Mouse (Mus musculus): ENCODE data around the gene Slc9a6.

The Slc9a6 gene

GRCm38 (mm10) chrX:56609623-56610317 is at the start of gene Slc9a6:
TSS of gene Slc9a6 (plus strand) at chrX:56609757.
- DNase-seq (ENCODE audit: low spot score): peak; percentile 82

GRCm38 (mm10) chrX:56572465-56572864 is 37.1 kb upstream of the Slc9a6 start:
- peak; percentile 43 for DNase-seq (ENCODE audit: low spot score)

DNA sequence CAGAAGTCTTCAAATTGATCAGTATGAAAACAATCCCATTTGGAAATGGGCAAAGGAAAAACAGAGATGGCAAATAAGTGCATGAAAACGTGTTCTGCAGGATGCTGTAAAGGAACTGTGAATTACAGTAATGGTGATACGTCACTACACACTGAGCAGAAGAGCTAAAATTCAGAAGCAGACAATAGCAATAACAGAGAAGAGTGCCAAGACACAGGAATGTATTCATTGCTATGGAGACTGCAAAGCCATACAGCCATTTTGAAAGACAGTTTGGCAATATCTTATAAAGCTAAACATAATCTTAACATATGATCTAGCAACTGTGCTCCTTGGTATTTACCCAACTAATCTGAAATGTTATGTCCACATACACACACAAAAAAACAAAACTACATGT is 31.4 kb upstream of the Slc9a6 start:
- no peak for DNase-seq (ENCODE audit: low spot score)

- peak; percentile 44 for DNase-seq (ENCODE audit: low spot score)
These were observed 12.2 kb upstream of the Slc9a6 start for GRCm38 (mm10) chrX:56597219-56597886.

DNA sequence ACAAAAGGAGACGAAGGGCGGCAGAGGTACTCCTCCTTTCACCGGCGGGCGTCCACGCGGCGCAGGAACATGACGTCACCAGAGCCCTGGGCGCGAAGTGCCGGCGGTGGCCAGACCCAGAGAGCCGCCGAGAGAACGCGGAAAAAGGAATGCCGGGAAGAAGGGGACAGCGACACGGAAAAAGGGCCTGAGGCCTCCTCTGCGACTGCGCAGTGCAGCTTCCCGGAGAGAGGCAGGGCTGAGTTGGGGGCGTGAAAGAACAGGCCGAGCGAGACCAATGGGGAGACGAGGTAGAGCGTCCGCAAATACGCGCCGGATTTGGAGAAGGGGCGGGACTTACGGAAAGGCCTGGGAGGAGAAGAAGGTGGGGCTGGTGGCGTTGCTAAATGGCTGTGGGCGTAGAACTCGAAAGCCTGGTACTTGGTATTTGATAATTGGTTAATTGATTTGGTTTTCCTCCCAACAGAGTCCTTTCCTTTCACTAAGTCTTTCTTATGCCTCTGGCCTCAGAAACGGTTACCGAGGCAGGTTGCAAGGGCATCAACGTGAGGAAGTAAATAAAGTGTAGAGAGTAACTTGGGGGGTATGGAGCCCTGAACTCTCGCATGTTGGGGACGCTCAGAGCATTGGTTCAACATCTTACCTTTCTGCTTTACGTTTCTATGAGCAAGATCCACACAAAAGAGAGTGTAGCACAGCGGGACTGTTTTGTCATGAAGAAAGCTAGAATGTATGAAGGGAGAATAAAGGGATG is 11.5 kb upstream of the Slc9a6 start, which contains the start of gene Mmgt1:
Gene Mmgt1 (minus strand): TSS at position 183 of the 754 bp plus-strand sequence.
- DNase-seq (ENCODE audit: low spot score): peak; percentile 89

GRCm38 (mm10) chrX:56606536-56606935 is 3.0 kb upstream of the Slc9a6 start:
- DNase-seq (ENCODE audit: low spot score): no peak

- DNase-seq (ENCODE audit: low spot score): no peak
These were observed 2.4 kb upstream of the Slc9a6 start for GRCm38 (mm10) chrX:56607032-56607710.

GRCm38 (mm10) chrX:56609285-56609622 is 303 bp upstream of the Slc9a6 start:
- DNase-seq (ENCODE audit: low spot score): no peak

DNA sequence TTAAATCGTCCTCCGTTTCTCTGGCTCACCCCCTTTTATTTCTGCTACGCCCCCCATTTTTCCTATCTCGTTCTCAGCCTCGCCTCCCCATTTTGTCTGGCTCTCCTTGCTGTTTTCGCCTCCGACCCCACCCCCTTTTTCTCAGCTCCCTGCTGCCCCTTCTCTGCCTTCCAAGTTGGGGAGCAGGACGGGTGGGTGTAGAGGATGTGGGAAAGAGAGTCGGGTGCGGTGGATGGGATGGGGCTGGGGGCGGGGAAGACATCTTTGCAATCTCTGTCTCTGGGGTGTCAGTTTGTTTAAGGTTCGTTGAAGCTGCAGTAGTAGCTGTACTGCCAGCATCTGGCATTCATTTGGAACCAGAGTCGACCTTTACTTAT is 749 bp downstream of the Slc9a6 start:
- peak; percentile 39 for DNase-seq (ENCODE audit: low spot score)

- no peak for DNase-seq (ENCODE audit: low spot score)
These were observed 5.7 kb downstream of the Slc9a6 start for GRCm38 (mm10) chrX:56615236-56615635.

DNA sequence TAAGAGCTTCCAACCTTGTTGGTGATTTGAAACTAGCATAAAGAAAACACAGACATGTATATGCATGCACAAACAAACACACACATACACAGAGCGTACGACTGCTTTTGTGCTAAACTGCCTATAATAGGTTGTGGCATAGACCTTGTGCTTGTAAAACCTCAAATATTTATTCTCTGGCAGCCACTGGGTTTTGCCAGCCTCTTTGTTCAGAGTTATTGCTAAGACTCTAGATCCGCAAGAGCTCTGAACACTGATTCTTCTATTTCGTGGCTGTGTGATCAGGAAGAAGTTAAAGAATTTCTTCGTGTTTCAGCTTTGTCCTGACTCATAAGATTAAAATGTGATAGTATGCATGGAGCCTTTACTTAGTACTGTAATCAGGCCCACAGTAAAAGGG is 26.6 kb downstream of the Slc9a6 start:
- no peak for DNase-seq (ENCODE audit: low spot score)

GRCm38 (mm10) chrX:56640066-56640465 is 30.5 kb downstream of the Slc9a6 start:
- no peak for DNase-seq (ENCODE audit: low spot score)

- no peak for DNase-seq (ENCODE audit: low spot score)
These were observed 40.2 kb downstream of the Slc9a6 start for GRCm38 (mm10) chrX:56649549-56650354.

- no peak for DNase-seq (ENCODE audit: low spot score)
These were observed 40.7 kb downstream of the Slc9a6 start for GRCm38 (mm10) chrX:56650355-56650652.

- DNase-seq (ENCODE audit: low spot score): no peak
These were observed 41.3 kb downstream of the Slc9a6 start for GRCm38 (mm10) chrX:56650885-56651284.

DNA sequence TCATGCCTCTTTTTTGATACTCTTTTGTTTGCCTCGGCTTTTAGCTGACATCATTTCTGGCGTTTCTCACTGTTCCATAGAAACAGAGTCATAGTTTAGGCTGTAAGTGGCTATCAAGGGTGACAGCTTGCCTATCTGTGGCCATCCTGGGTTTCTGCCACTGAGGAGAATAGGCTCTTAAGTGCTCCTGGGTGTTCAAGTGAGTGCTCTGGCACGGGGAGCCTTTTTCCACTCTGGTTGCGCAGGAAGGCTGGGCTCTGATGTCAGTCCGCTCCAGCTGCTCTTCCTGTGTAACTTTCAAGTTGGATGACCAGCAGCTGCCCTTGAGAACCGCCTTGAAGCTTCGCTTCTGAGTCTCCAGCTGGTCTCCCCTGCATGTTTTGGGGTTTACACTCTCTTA is 42.2 kb downstream of the Slc9a6 start:
- DNase-seq (ENCODE audit: low spot score): no peak

- no peak for DNase-seq (ENCODE audit: low spot score)
These were observed 46.1 kb downstream of the Slc9a6 start for GRCm38 (mm10) chrX:56655686-56656085.

GRCm38 (mm10) chrX:56659286-56659685 is 49.7 kb downstream of the Slc9a6 start:
- no peak for DNase-seq (ENCODE audit: low spot score)

- DNase-seq (ENCODE audit: low spot score): no peak
These were observed 51.6 kb downstream of the Slc9a6 start for GRCm38 (mm10) chrX:56661143-56661542.

DNA sequence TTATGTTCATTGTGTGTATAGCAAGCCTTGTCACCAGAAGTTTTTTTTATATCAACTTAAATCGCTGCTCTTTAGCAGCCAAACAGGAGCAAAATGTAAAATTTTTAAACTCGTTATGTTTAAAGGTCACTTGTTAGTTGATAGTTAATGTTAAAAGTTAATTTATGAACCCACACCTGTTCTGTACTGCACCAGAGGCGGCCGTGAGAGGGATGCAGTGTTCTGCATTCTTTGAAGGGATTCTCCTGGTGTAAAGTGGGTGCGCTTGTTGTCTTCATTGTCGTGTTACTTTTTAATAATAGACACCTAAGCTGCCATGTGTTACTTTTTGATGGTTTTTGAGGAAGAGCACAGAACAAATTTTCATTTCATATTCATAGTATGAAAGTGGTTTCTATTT is 52.8 kb downstream of the Slc9a6 start:
- DNase-seq (ENCODE audit: low spot score): no peak

DNA sequence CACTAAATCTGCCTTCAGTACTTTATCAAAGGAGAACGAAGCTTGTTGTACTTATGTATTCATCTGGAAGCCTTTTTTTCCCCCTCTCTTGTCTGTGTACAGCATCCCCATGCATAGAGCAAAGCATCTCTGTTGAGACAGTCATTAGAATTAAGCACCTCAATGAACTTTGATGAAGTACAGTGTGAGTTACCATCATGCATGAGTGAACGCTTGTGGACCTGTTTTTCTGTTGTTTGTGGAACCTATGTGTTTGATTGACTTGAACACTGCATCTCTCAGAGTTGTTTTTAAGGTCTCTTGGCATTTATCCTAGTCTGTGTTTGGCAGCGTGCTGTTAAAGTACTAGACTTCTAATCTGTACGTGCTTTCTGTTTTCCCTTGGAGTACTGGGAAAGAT is 53.8 kb downstream of the Slc9a6 start:
- DNase-seq (ENCODE audit: low spot score): no peak
